Mouse (Mus musculus) stomach, embryonic 15.5 days (tissue): ENCODE data around the gene Fam19a3. TPM values are rescaled to one million over a fixed set of nuclear protein-coding genes. Genes with fewer than 3 reads are reported as not detected.

Experiments
- ATAC-seq: fragments of 200-750 bp; cut with Nextera tagmentation; 2 replicates; pipeline ENCODE4 v1.8.0; 2017; ENCODE audit warnings: low read depth, moderate number of reproducible peaks, moderate TSS enrichment; ENCODE audit not compliant: insufficient read depth, low FRiP score
- H3K27ac ChIP-seq: fragments of 300-500 bp; sonication (generic); 2 replicates; pipeline ENCODE4 v1.5.1; 2015; ENCODE audit warnings: mild to moderate bottlenecking, inconsistent platforms
- H3K27me3 ChIP-seq: fragments of 300-500 bp; sonication (generic); replicated peaks from 2 replicates; pipeline ENCODE4 v1.6.1; 2015; ENCODE audit warnings: inconsistent platforms
- H3K36me3 ChIP-seq: fragments of 300-500 bp; sonication (generic); 2 replicates; pipeline ENCODE4 v1.6.1; 2015; ENCODE audit warnings: inconsistent platforms
- H3K4me1 ChIP-seq: fragments of 300-500 bp; sonication (generic); 2 replicates; pipeline ENCODE4 v1.6.1; 2015; ENCODE audit warnings: inconsistent platforms
- H3K4me2 ChIP-seq: fragments of 300-500 bp; sonication (generic); 2 replicates; pipeline ENCODE4 v1.6.1; 2015; ENCODE audit warnings: mild to moderate bottlenecking, inconsistent platforms
- H3K4me3 ChIP-seq: fragments of 300-500 bp; sonication (generic); replicated peaks from 2 replicates; pipeline ENCODE4 v1.5.1; 2015; ENCODE audit warnings: inconsistent platforms
- H3K9ac ChIP-seq: fragments of 300-500 bp; sonication (generic); 2 replicates; pipeline ENCODE4 v1.6.1; 2015; ENCODE audit warnings: inconsistent platforms
- H3K9me3 ChIP-seq: fragments of 300-500 bp; sonication (generic); 2 replicates; pipeline ENCODE4 v1.6.1; 2016; ENCODE audit warnings: inconsistent platforms
- WGBS: fragments of 180-500 bp; shearing (Covaris S2); methylation state at CpG from one replicate; pipeline ENCODE4 v1.1.7; 2015; 5-methylcytosine and 5-hydroxymethylcytosine counted together
- polyA plus RNA-seq: library from polyadenylated mRNA; unstranded; fragments of >200 nt; fragmentation: Nextera tagmentation; extraction: Ambion mirVana; gene quantifications from 2 replicates; pipeline ENCODE4 v1.2.1, GENCODE M21; 2015

Gene Fam19a3
- polyA plus RNA-seq, 1 experiment from 2014 or later, result 0.21 TPM

GRCm38 (mm10) chr3:104805539-104805938 is 23.9 kb upstream of the Fam19a3 start:
- no peaks in the 10 kb centered on the region for H3K9me3 ChIP-seq
- H3K36me3 ChIP-seq, result peaks cover 28% of the 10 kb centered on the region
- H3K4me1 ChIP-seq, result no peaks in the 10 kb centered on the region
- 75% methylated on average over 9 of the region's 9 CpGs for WGBS
- no peak overlapping the region for H3K9ac ChIP-seq
- no peak for ATAC-seq
- H3K4me3 ChIP-seq, result no peak overlapping the region
- no peak overlapping the region for H3K27ac ChIP-seq
- no peaks in the 10 kb centered on the region for H3K27me3 ChIP-seq
- no peak overlapping the region for H3K4me2 ChIP-seq

GRCm38 (mm10) chr3:104804312-104804711 is 22.7 kb upstream of the Fam19a3 start:
- no peak overlapping the region for H3K4me2 ChIP-seq
- H3K36me3 ChIP-seq, result peaks cover 40% of the 10 kb centered on the region
- H3K27ac ChIP-seq, result no peak overlapping the region
- H3K4me3 ChIP-seq, result no peak overlapping the region
- no peak overlapping the region for H3K9ac ChIP-seq
- 93% methylated on average over 10 of the region's 10 CpGs for WGBS
- H3K27me3 ChIP-seq, result no peaks in the 10 kb centered on the region
- no peaks in the 10 kb centered on the region for H3K4me1 ChIP-seq
- H3K9me3 ChIP-seq, result no peaks in the 10 kb centered on the region
- ATAC-seq, result no peak

GRCm38 (mm10) chr3:104801481-104801880 is 19.8 kb upstream of the Fam19a3 start:
- no peaks in the 10 kb centered on the region for H3K9me3 ChIP-seq
- no peak overlapping the region for H3K4me3 ChIP-seq
- H3K27me3 ChIP-seq, result no peaks in the 10 kb centered on the region
- no peaks in the 10 kb centered on the region for H3K4me1 ChIP-seq
- 94% methylated on average over 6 of the region's 6 CpGs for WGBS
- H3K27ac ChIP-seq, result no peak overlapping the region
- H3K36me3 ChIP-seq, result peaks cover 51% of the 10 kb centered on the region
- no peak overlapping the region for H3K4me2 ChIP-seq
- ATAC-seq, result no peak
- H3K9ac ChIP-seq, result no peak overlapping the region

DNA sequence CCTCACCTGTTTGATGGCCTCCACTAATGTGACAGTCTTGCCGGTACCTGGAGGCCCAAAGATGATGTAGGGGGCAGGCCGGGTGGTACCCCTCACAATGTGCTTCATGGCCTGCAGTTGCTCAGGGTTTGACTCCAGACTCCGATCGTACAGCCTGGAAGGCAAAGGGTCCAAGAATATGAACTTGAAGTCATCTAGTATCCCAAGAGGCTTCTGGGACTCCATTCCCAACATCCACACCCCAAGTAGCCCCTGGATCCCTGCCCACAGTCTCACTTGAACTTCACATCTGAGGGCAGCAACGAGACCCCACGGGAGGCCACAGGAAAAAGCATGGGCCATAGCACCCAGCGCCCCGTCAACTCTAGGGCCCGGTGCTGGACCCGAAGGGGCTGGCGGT is 19.0 kb upstream of the Fam19a3 start:
- peaks cover 53% of the 10 kb centered on the region for H3K36me3 ChIP-seq
- no peaks in the 10 kb centered on the region for H3K27me3 ChIP-seq
- ATAC-seq, result no peak
- WGBS, result 93% methylated on average over 11 of the region's 11 CpGs
- peaks cover 5% of the 10 kb centered on the region; the same call in 1 of the 2 replicates for H3K4me1 ChIP-seq
- no peak overlapping the region for H3K4me2 ChIP-seq
- no peaks in the 10 kb centered on the region for H3K9me3 ChIP-seq
- no peak overlapping the region for H3K27ac ChIP-seq
- H3K4me3 ChIP-seq, result no peak overlapping the region
- H3K9ac ChIP-seq, result no peak overlapping the region

GRCm38 (mm10) chr3:104796430-104797082 is 14.9 kb upstream of the Fam19a3 start:
- no peak overlapping the region for H3K4me3 ChIP-seq
- H3K27ac ChIP-seq, result peak overlapping the region; percentile 86
- no peaks in the 10 kb centered on the region for H3K27me3 ChIP-seq
- 62% methylated on average over 15 of the region's 15 CpGs for WGBS
- peak; percentile 82 for ATAC-seq
- no peak overlapping the region for H3K4me2 ChIP-seq
- H3K9me3 ChIP-seq, result no peaks in the 10 kb centered on the region
- H3K4me1 ChIP-seq, result peaks cover 43% of the 10 kb centered on the region
- H3K9ac ChIP-seq, result no peak overlapping the region
- H3K36me3 ChIP-seq, result peaks cover 44% of the 10 kb centered on the region

DNA sequence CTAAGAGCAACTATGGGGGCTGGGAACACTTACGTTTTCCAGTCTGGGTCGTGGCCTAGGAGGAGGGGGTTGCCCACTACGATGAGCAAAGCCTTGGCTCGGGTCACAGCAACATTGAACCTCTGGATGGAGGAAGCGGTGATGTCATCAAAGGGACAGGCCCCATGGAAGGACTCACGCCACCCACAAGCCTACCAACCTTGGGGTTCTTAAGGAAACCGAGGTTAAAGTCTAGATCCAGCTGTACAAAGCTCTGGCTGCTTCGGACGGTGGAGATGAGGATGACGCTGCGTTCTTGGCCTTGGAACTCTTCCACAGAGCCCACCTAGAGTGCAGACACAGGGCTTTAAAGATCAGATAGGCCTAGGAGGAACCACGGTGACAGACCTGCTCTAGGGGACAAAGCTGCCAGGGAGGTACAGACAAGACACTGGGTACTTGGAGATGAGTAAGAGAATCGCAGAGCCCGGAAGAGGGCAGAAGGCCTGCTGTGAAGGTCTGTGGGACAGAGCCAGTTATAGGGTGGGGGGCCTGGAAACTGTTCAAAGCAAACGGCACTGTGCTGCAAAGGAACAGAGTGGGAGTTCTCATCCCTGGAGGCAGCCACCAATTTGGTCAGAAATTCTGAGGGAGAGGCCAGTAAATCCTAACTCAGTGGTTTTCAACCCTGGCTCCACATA is 14.2 kb upstream of the Fam19a3 start:
- Histone ChIP-seq H3K4me1 (peaks cover 50% of the 10 kb centered on the region), H3K9me3 (no peaks in the 10 kb centered on the region), H3K36me3 (peaks cover 36% of the 10 kb centered on the region), H3K4me3 (no peak overlapping the region), H3K27ac (peak overlapping the region; percentile 86), H3K9ac (no peak overlapping the region), H3K4me2 (0 out of 2 replicates have a peak overlapping the region, but pooled peaks have one; percentile 1), H3K27me3 (no peaks in the 10 kb centered on the region)
- ATAC-seq, result no peak
- WGBS, result 69% methylated on average over 15 of the region's 15 CpGs

DNA sequence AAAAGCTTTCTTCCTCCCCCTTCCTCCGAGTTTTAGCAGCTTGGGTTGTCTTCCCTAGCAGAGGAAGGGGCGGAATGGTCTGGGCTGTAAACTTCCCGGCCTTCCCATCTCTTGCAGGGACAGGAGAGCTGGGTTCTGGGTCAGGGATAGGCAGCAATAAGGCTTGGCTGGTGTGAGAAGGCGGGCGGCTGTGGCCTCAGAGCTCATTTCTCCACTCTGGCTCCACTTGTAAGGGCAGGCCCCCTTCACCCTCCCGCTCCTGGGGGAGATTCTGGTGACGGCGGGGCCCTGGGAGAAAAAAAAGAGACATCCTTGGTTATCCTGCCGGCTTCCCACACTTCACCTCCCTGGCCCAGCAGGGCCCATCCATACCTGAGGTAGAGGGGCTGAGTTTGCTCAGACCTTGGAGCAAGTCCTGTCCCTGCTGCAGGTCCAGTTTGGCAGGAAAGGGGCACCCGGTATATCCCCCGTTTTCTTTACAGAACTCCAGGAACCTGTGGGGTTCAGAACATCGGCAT is 13.4 kb upstream of the Fam19a3 start:
- peak overlapping the region; percentile 22; the same call in 1 of the 2 replicates for H3K4me2 ChIP-seq

GRCm38 (mm10) chr3:104793871-104794828 is 12.5 kb upstream of the Fam19a3 start:
- Histone ChIP-seq H3K27ac (peak overlapping the region; percentile 86), H3K27me3 (no peaks in the 10 kb centered on the region), H3K4me3 (no peak overlapping the region), H3K9me3 (no peaks in the 10 kb centered on the region), H3K9ac (no peak overlapping the region), H3K36me3 (peaks cover 20% of the 10 kb centered on the region), H3K4me2 (peak overlapping the region; percentile 22), H3K4me1 (peaks cover 62% of the 10 kb centered on the region)
- WGBS, result 43% methylated on average over 20 of the region's 20 CpGs
- peak; percentile 86 for ATAC-seq

More for the DNA sequence above, 13.4 kb upstream of the Fam19a3 start:
- H3K9ac ChIP-seq, result no peak overlapping the region
- no peaks in the 10 kb centered on the region for H3K9me3 ChIP-seq
- H3K4me1 ChIP-seq, result peaks cover 58% of the 10 kb centered on the region
- H3K4me3 ChIP-seq, result no peak overlapping the region
- no peak for ATAC-seq
- peak overlapping the region; percentile 86 for H3K27ac ChIP-seq
- WGBS, result 41% methylated on average over 12 of the region's 12 CpGs
- peaks cover 29% of the 10 kb centered on the region for H3K36me3 ChIP-seq
- no peaks in the 10 kb centered on the region for H3K27me3 ChIP-seq

DNA sequence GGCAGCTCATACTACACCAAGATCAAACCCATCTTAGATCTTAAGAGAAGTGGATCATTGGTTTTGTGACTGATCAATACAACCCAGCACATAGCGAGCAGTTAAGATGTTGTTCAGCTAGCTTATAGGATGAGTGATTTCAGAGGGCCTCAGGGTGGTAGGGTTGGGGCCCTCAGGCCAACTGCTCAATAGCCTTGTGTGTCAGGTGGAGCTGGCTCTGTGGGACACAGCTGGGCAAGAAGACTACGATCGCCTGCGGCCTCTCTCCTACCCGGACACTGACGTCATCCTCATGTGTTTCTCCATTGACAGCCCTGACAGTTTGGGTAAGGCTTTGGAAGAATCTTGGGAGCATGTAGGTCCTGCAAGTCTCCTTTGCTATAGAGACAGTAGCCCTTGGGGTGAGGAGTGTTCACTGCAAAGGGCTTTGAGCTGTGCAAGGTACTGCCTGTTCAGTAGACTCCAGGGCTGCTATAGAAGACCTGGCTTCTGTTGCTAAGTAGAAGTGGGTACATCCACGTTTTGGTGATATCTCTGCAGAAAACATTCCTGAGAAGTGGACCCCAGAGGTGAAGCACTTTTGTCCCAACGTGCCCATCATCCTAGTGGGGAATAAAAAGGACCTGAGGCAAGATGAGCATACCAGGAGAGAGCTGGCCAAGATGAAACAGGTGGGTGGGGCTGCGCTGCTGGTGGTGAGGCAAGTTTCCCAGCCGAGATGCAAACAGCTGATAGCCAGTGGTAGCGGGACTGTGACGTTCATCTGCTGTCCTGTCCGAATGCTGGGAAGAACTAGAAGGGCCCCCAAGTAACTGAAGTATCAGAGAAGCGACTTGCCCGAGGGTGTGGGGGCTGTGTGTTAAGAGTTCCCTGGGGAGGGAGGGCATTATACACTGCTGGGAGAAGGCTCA is 11.0 kb upstream of the Fam19a3 start:
- Histone ChIP-seq H3K4me3 (no peak overlapping the region), H3K9me3 (no peaks in the 10 kb centered on the region), H3K27ac (no peak overlapping the region), H3K4me2 (no peak overlapping the region), H3K36me3 (peaks cover 19% of the 10 kb centered on the region; the same call in 1 of the 2 replicates), H3K9ac (no peak overlapping the region), H3K27me3 (no peaks in the 10 kb centered on the region), H3K4me1 (peaks cover 65% of the 10 kb centered on the region)
- no peak for ATAC-seq
- 57% methylated on average over 15 of the region's 15 CpGs for WGBS

- 90% methylated on average over 8 of the region's 8 CpGs for WGBS
- Histone ChIP-seq H3K27me3 (no peaks in the 10 kb centered on the region), H3K4me1 (peaks cover 65% of the 10 kb centered on the region), H3K36me3 (peaks cover 12% of the 10 kb centered on the region; the same call in 1 of the 2 replicates), H3K27ac (no peak overlapping the region), H3K9ac (no peak overlapping the region), H3K4me2 (peak overlapping the region; percentile 65; the same call in 1 of the 2 replicates), H3K9me3 (no peaks in the 10 kb centered on the region), H3K4me3 (no peak overlapping the region)
- no peak for ATAC-seq
These were observed 10.0 kb upstream of the Fam19a3 start for GRCm38 (mm10) chr3:104791671-104792070.

- H3K4me1 ChIP-seq, result peaks cover 64% of the 10 kb centered on the region
- no peak for ATAC-seq
- 23% methylated on average over 4 of the region's 4 CpGs for WGBS
These were observed 9.4 kb upstream of the Fam19a3 start for GRCm38 (mm10) chr3:104791017-104791416.

More at GRCm38 (mm10) chr3:104791017-104791416, 9.4 kb upstream of the Fam19a3 start:
- peaks cover 10% of the 10 kb centered on the region; the same call in 1 of the 2 replicates for H3K36me3 ChIP-seq
- peak overlapping the region; percentile 74 for H3K4me3 ChIP-seq
- no peaks in the 10 kb centered on the region for H3K9me3 ChIP-seq
- H3K27ac ChIP-seq, result peak overlapping the region; percentile 89
- peak overlapping the region; percentile 65 for H3K4me2 ChIP-seq
- H3K9ac ChIP-seq, result no peak overlapping the region
- no peaks in the 10 kb centered on the region for H3K27me3 ChIP-seq
